9 mouse cellular contexts compared by ENCODE assay signal in genomic region chr7:66831295-66831694, GRCm38 (mm10). TPM values are rescaled to one million over a fixed set of nuclear protein-coding genes. Genes with fewer than 3 reads are reported as not detected.
A peak's percentile ranks its signal among the peaks of the same experiment; 100 is the strongest.
DNase-seq lines count a peak whose midpoint lies in the region; ATAC-seq and TF ChIP-seq lines count a peak whose summit lies in the region.
"Had no signal": no experiment of that assay in that cellular context is flagged by ENCODE, and none has a peak within 500 bp of the region (broad histone marks: within the 10 kb centered on the region; RNA-seq: fewer than 3 reads in every experiment).

No protein-coding gene starts in this region.

- no peaks in the 10 kb centered on the region for H3K9me3 ChIP-seq in MEL (replicated peaks; ENCODE audit: insufficient read depth, low read length)
- no peaks in the 10 kb centered on the region for H3K9me3 ChIP-seq in heart, embryonic 12.5 days (replicated peaks)
- H3K9me3 ChIP-seq in limb, embryonic 13.5 days: no peaks in the 10 kb centered on the region
- H3K9me3 ChIP-seq: liver, embryonic 15.5 days had no signal

- no peaks in the 10 kb centered on the region for H3K79me2 ChIP-seq in heart, adult 2 months (replicated peaks; ENCODE audit: control insufficient read depth, insufficient read depth, low read length)
- no peaks in the 10 kb centered on the region for H3K79me2 ChIP-seq in MEL (ENCODE audit: control insufficient read depth, insufficient read depth, low read length, poor library complexity)

- H3K4me2 ChIP-seq in heart, embryonic 12.5 days: peak overlapping the region; percentile 50
- peak overlapping the region; percentile 23; the same call in 1 of the 2 replicates for H3K4me2 ChIP-seq in limb, embryonic 13.5 days (replicated peaks)
- H3K4me2 ChIP-seq: liver, embryonic 15.5 days had no signal

- no peak for TF ChIP-seq CTCF in heart, adult 2 months (IDR thresholded peaks at IDR 0.05)
- TF ChIP-seq CTCF in MEL (IDR thresholded peaks at IDR 0.05 in 2 of 3, conservative IDR thresholded peaks at IDR 0.05 in 1 of 3; ENCODE audit: control insufficient read depth in 1 of 3, insufficient read depth in 1 of 3, low read depth in 2 of 3, low read length in 3 of 3, poor library complexity in 1 of 3, severe bottlenecking in 1 of 3): no peak

- H3K4me3 ChIP-seq in heart, adult 2 months: no peak overlapping the region
- H3K4me3 ChIP-seq in MEL (ENCODE audit: control insufficient read depth in 1 of 2, insufficient read depth in 1 of 2, low read depth in 2 of 2, low read length in 2 of 2): no peak overlapping the region
- H3K4me3 ChIP-seq in heart, embryonic 12.5 days: no peak overlapping the region
- no peak overlapping the region for H3K4me3 ChIP-seq in limb, embryonic 13.5 days
- H3K4me3 ChIP-seq: liver, embryonic 15.5 days had no signal

- H3K36me3 ChIP-seq in heart, adult 2 months (ENCODE audit: control insufficient read depth, insufficient read depth, low read length): no peaks in the 10 kb centered on the region
- H3K36me3 ChIP-seq in MEL (ENCODE audit: control insufficient read depth in 1 of 2, insufficient read depth in 2 of 2, low read length in 2 of 2): no peaks in the 10 kb centered on the region; a peak in 1 of 4 replicates
- no peaks in the 10 kb centered on the region for H3K36me3 ChIP-seq in heart, embryonic 12.5 days
- H3K36me3 ChIP-seq in limb, embryonic 13.5 days: no peaks in the 10 kb centered on the region
- H3K36me3 ChIP-seq: liver, embryonic 15.5 days had no signal

- peaks cover 8% of the 10 kb centered on the region for H3K4me1 ChIP-seq in heart, adult 2 months (ENCODE audit: control insufficient read depth, insufficient read depth, low read length)
- no peaks in the 10 kb centered on the region; a peak in 1 of 4 replicates for H3K4me1 ChIP-seq in MEL (ENCODE audit: control insufficient read depth in 1 of 2, insufficient read depth in 2 of 2, low read length in 2 of 2)
- H3K4me1 ChIP-seq in heart, embryonic 12.5 days (replicated peaks): peaks cover 61% of the 10 kb centered on the region
- peaks cover 27% of the 10 kb centered on the region for H3K4me1 ChIP-seq in limb, embryonic 13.5 days
- H3K4me1 ChIP-seq: liver, embryonic 15.5 days had no signal

- no peak for ATAC-seq in heart, embryonic 12.5 days (ENCODE audit: insufficient number of reproducible peaks, low FRiP score)
- ATAC-seq in limb, embryonic 13.5 days (ENCODE audit: low FRiP score, low read depth): no peak

- no peak overlapping the region for H3K27ac ChIP-seq in heart, adult 2 months
- no peak overlapping the region for H3K27ac ChIP-seq in MEL (ENCODE audit: control insufficient read depth, low read depth, low read length)
- H3K27ac ChIP-seq in heart, embryonic 12.5 days (ENCODE audit: poor library complexity, severe bottlenecking): peak overlapping the region; percentile 48
- H3K27ac ChIP-seq in limb, embryonic 13.5 days: no peak overlapping the region; the same call in 1 of the 2 replicates
- H3K27ac ChIP-seq: liver, embryonic 15.5 days had no signal

- DNase-seq in heart, adult 2 months: peak; percentile 36 to 59
- DNase-seq in heart, adult 8-10 months (ENCODE audit: low spot score): no peak
- DNase-seq in MEL (ENCODE audit: low read depth, low spot score): peak; percentile 20
- no peak for DNase-seq in layer of hippocampus, postnatal 14 days (ENCODE audit: low spot score in 2 of 2)
- DNase-seq in embryo, embryonic 9.5 days (ENCODE audit: extremely low spot score): no peak
- DNase-seq in thymus, postnatal 25 days: no peak

- no peaks in the 10 kb centered on the region for H3K27me3 ChIP-seq in heart, adult 2 months (ENCODE audit: control insufficient read depth, insufficient read depth, low read length)
- no peaks in the 10 kb centered on the region; a peak in 1 of 4 replicates for H3K27me3 ChIP-seq in MEL (ENCODE audit: control insufficient read depth in 1 of 2, insufficient read depth in 2 of 2, low read length in 2 of 2)
- no peaks in the 10 kb centered on the region for H3K27me3 ChIP-seq in heart, embryonic 12.5 days (replicated peaks)
- no peaks in the 10 kb centered on the region for H3K27me3 ChIP-seq in limb, embryonic 13.5 days
- H3K27me3 ChIP-seq: liver, embryonic 15.5 days had no signal

- H3K9ac ChIP-seq in heart, adult 2 months (ENCODE audit: low read depth, low read length): no peak overlapping the region
- H3K9ac ChIP-seq in MEL (ENCODE audit: control insufficient read depth, low read depth, low read length, poor library complexity, severe bottlenecking): no peak overlapping the region
- H3K9ac ChIP-seq in heart, embryonic 12.5 days: no peak overlapping the region
- no peak overlapping the region for H3K9ac ChIP-seq in limb, embryonic 13.5 days
- H3K9ac ChIP-seq: liver, embryonic 15.5 days had no signal

- no peak for TF ChIP-seq POLR2A in heart, adult 2 months (IDR thresholded peaks at IDR 0.05; ENCODE audit: insufficient read depth, low read depth, low read length)
- no peak for TF ChIP-seq POLR2A in MEL (IDR thresholded peaks at IDR 0.05; ENCODE audit: control insufficient read depth in 1 of 2, insufficient read depth in 1 of 2, low read depth in 1 of 2, low read length in 2 of 2, poor library complexity in 1 of 2)

- intact Hi-C loops in heart, adult 2 months (cut with DNase I): no loop called here

- TF ChIP-seq EP300 in heart, adult 2 months (IDR thresholded peaks at IDR 0.05; ENCODE audit: insufficient read depth, low read depth, low read length): no peak
- TF ChIP-seq EP300 in MEL (IDR thresholded peaks at IDR 0.05; ENCODE audit: low read depth in 1 of 2, low read length in 2 of 2): no peak

- no peak for TF ChIP-seq RAD21 in MEL (IDR thresholded peaks at IDR 0.05; ENCODE audit: low read depth, low read length)

- WGBS in heart, adult 2 months: 16% methylated on average over 5 of the region's 5 CpGs
- WGBS in heart, embryonic 12.5 days: 11% methylated on average over 5 of the region's 5 CpGs
- 21% methylated on average over 5 of the region's 5 CpGs for WGBS in limb, embryonic 13.5 days

TF ChIP-seq in MEL, 35 proteins besides CTCF, POLR2A, EP300 and RAD21:
- TF ChIP-seq ZC3H11A (IDR thresholded peaks at IDR 0.05; ENCODE audit: low read depth, low read length): no peak
- TF ChIP-seq NELFE (IDR thresholded peaks at IDR 0.05; ENCODE audit: low read depth, low read length): no peak
- no peak for TF ChIP-seq E2F4 (IDR thresholded peaks at IDR 0.05; ENCODE audit: borderline replicate concordance, low read depth, low read length)

RNA-seq across cellular contexts. Expression of gene Adamts17, which starts 8.2 kb away (rescaled TPM):
- 1 to 10 TPM in 1 of 2 experiments, under 1 TPM in 1; 0.47 to 1.5 TPM for total RNA-seq in heart, adult 2 months (2021)
- 0.51 and 0.88 TPM in 2 replicates for polyA plus RNA-seq in heart, adult 2 months (2012; rRNA removed)
- total RNA-seq in heart, adult 8-10 months (2022): 1 to 10 TPM in 1 of 4 experiments, under 1 TPM in 3; 0.52 to 1.4 (median 0.63) TPM
- total RNA-seq in MEL (2012; rRNA removed): 0.16 and 0.42 TPM in 2 replicates
- under 1 TPM in 1 of 2 experiments, not detected in 1; 0.33 TPM for polyA plus RNA-seq in MEL (2012; ENCODE audit: insufficient read depth in 1 of 2, insufficient read length in 2 of 2, low read depth in 1 of 2, low replicate concordance in 2 of 2, missing spikeins in 1 of 2)
- polyA plus RNA-seq in heart, embryonic 12.5 days (2016; fragmentation: Nextera tagmentation; extraction: Ambion mirVana): 3.7 and 6.3 TPM in 2 replicates
- 13.1 and 15.3 TPM in 2 replicates for polyA plus RNA-seq in limb, embryonic 13.5 days (2015; fragmentation: Nextera tagmentation; extraction: Ambion mirVana)
- 10 to 100 TPM; 29.6 to 31.8 TPM for total RNA-seq in layer of hippocampus, postnatal 14 days (2021)

Comparison
In these comparisons a context has a peak if more than half of its experiments do, and no peak if none do; other contexts are left out.
1. DNase-seq: peak in heart, adult 2 months (2 of 2) and MEL (single experiment); none in heart, adult 8-10 months (single experiment), layer of hippocampus, postnatal 14 days (0 of 2), embryo, embryonic 9.5 days (single experiment) and thymus, postnatal 25 days (single experiment).
2. RNA of gene Adamts17, which starts 8.2 kb away (total RNA-seq): 29.6 to 31.8 TPM in layer of hippocampus, postnatal 14 days; 0.47 to 1.5 TPM in heart, adult 2 months, 0.52 to 1.4 TPM in heart, adult 8-10 months and 0.16 to 0.42 TPM in MEL; every median in the first group is over 10 times any median in the second.